Mouse (Mus musculus) T-helper 1 cell (primary cell): ENCODE measurements around the gene Bcl7c.
"Not testable (repeated sequence)": the region's sequence is repeated elsewhere in the genome, so short reads cannot be mapped to it uniquely, and the experiment has no call there.

ENCODE experiments used
- in situ Hi-C: fragments of 300-600 bp; cut with MboI, MseI; formaldehyde crosslinking; loops from one replicate; pipeline ENCODE4 v1.15.1; 2025; ENCODE audit warnings: high pct_unique_total_duplicates

Gene Bcl7c

DNA sequence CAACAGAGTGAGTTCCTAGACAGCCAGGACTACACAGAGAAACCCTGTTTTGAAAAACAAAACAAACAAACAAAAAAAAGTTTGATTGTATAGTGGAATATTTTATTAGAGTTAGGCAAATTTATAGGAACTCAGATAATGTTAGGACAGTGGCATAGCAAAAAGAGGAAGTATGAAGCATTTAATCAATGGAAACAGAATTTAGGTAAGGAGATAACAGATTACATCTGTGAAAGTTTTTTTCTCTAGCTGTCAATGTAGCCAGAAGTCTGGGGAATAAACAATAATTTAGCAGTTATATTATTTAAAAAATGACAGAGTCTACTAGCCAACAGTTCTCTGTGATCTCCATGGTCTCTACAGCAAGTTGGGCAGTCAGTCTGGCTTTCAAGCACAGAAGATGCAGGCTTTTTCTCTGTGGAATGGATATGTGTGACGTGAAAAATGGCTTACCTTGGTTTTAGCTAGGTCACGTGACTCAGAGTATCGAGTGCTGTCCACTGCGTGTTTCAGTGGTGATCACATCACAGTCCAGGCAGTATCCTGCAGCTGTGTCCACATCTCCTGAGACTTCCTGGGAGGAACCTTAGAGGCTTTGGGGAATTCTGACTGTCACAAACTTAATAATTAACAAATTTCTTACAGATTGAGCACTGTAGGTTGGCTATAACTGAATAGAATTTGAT, 60.1 kb downstream of the Bcl7c start:
- in situ Hi-C loops: loop anchor here (5.0 kb wide), 1 partner anchor 51 kb away; no protein-coding TSS in a partner anchor

DNA sequence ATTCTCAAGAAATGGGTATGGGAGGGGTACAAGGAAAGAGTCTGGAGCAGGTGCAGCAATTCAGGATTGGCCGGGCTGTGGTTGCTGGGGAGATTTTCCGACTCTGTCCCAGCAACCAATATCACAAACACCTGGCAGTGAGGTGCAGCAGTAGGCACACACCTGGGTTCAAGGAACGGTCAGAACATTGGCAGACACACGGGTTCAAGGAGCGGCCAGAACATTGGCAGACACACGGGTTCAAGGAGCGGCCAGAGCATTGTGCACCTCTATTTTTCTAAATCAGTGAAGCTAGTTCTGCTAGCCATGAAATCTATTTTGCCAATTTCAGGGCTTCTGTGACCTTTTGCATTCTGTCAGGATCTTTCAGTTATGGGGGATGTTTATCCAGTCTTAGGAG, 61.2 kb downstream of the Bcl7c start:
- in situ Hi-C loops: loop anchor here (5.0 kb wide), 1 partner anchor 50 kb away; no protein-coding TSS in a partner anchor

DNA sequence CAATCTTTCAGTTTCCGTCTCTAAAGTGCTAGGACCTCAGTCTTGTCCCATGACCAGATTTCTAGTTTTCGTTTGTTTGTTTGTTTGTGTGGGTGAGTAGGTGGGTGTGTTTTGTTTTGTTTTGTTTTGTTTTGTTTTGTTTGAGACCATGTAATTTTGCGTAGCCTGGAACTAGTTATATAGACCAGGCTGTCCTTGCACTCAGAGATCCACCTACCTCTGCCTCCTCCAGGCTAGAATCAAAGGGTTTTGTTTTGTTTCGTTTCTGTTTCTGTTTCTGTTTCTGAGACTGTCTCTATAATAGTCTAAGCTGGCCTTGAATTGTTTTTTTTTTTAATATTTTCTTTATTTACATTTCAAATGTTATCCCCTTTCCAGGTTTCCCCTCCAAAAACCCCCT, 62.4 kb downstream of the Bcl7c start:
- in situ Hi-C loops: loop anchor here (5.0 kb wide), 1 partner anchor 49 kb away; no protein-coding TSS in a partner anchor

- in situ Hi-C loops: no loop called here
Measured at GRCm38 (mm10) chr7:127642254-127642653, 66.5 kb downstream of the Bcl7c start.

DNA sequence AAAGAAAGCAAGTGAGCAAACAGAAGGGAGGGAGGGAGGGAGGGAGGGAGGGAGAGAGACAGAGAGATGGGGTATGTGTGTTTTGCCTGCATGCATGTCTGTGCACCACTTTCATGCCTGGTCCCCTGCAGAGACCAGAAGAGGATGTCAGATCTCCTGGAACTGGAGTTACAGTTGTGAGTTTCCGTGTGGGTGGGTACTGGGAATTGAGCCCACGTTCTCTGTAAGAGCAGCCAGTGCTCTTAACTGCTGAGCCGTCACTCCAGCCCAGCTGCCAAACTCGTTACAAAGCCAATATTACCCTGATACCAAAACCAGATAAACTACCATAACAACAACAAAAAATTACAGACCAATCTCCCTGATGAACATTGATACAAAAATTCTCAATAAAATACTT, 67.5 kb downstream of the Bcl7c start:
- in situ Hi-C loops: no loop called here

DNA sequence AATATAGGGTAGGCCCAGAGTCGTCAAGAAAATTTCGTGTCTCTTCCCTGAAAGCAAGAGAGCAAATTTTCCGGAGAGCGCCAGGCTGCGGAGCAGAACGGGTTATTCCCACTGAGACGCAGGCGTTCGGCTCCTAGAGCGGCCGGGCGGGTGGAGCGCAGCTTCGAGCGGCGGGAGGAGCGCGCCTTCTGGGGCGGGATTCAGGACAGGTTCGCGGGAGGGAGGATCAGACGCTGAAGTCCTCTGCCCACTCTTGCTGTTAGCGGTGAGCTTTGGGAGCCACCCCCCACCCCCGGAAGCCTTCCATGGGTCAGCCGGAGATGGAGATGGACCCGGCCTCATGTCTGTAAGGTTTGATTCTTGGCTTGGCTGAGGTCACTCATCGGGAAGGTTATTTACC, 71.8 kb downstream of the Bcl7c start:
- in situ Hi-C loops: no loop called here

DNA sequence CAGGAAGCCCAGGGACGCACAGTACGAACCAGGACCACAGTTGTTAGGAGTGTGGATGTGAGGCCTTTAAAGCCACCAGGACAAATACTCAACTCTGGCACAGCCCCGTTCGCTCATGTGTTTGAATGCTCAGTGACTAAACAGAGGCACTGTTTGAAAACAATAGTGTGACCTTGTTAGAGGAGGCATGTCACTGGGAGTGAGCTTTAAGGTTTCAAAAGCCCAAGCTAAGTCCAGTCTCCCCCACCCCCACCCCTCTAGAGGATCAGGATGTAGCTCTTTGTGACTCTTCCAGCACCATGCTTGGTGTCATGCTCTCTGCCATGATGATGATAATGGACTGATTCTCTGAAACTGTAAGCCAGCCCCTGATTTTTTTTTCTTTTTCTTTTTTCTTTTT, 77.3 kb downstream of the Bcl7c start:
- in situ Hi-C loops: no loop called here

- in situ Hi-C loops: loop anchor here (5.0 kb wide), 1 partner anchor 34 kb away; no protein-coding TSS in a partner anchor
Measured at GRCm38 (mm10) chr7:127628646-127629045, 80.1 kb downstream of the Bcl7c start.

- in situ Hi-C loops: loop anchor here (5.0 kb wide), 1 partner anchor 36 kb away; no protein-coding TSS in a partner anchor
Measured at GRCm38 (mm10) chr7:127626471-127626870, 82.3 kb downstream of the Bcl7c start.

- in situ Hi-C loops: loop anchor here (5.0 kb wide), 1 partner anchor 36 kb away; no protein-coding TSS in a partner anchor
Measured at GRCm38 (mm10) chr7:127626039-127626438, 82.7 kb downstream of the Bcl7c start.

GRCm38 (mm10) chr7:127618402-127618801, 90.3 kb downstream of the Bcl7c start:
- in situ Hi-C loops: not testable (repeated sequence)

GRCm38 (mm10) chr7:127617962-127618361, 90.8 kb downstream of the Bcl7c start:
- in situ Hi-C loops: no loop called here

DNA sequence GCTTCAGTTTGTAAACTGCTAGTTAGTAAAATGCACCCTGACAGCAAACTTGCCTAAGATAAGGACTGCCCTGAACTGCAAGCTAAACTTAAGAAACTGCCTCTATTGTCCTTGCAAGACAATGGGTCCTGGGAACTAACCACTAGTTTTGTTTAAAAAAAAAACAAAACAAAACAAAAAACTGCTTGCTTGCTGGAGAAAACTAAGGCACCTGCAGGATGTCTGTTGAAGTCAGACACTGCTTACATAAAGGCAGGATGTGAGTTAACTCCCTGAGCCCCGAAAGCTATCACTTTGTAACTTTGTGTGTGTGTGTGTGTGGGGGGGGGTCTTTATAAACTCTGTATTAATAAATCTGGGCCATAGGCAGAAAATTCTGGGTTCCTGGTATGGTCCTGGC, 91.9 kb downstream of the Bcl7c start:
- in situ Hi-C loops: no loop called here

DNA sequence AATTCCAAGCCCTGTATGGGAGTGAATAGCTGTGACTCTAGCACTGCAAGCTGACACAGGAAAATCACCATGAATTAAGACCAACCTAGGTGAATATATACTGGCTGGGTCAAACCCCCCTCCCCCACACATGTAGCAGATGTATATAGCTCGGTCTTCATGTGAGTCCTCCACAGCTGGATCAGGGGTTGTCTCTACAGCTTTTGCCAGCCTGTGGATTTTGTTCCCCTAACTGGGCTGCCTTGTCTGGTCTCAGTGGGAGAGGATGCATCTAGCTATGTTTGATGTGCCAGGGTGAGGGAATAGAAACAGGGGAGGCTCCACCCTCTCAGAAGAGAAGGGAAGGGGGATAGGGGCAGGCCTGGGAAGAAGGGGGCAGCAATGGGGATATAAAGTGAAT, 92.4 kb downstream of the Bcl7c start:
- in situ Hi-C loops: no loop called here

- in situ Hi-C loops: no loop called here
Measured at GRCm38 (mm10) chr7:127614891-127615843, 93.6 kb downstream of the Bcl7c start, which contains the start of gene Zfp629. Gene Zfp629 (minus strand): TSS chr7:127615797.

GRCm38 (mm10) chr7:127614511-127614890, 94.2 kb downstream of the Bcl7c start:
- in situ Hi-C loops: no loop called here

- in situ Hi-C loops: no loop called here
Measured at GRCm38 (mm10) chr7:127614091-127614490, 94.6 kb downstream of the Bcl7c start.

- in situ Hi-C loops: no loop called here
Measured at GRCm38 (mm10) chr7:127613501-127613900, 95.2 kb downstream of the Bcl7c start.

DNA sequence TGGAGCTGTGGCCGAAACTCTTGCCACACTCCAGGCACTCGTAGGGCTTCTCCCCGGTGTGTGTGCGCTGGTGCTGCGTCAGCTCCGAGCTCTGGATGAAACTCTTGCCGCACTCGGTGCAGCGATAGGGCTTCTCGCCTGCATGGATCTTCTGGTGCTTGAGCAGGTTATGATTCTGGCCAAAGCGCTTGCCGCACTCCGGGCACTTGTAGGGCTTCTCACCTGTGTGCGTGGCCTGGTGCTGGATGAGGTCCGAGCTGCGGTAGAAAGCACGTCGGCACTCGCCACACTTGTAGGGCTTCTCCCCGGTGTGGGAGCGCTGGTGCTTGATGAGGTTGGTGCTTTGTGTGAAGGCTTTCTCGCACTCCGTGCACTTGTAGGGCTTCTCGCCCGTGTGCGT, 97.2 kb downstream of the Bcl7c start:
- in situ Hi-C loops: no loop called here
